Mouse (Mus musculus) urinary bladder, postnatal 14 days (tissue): ENCODE results near the gene Farp1.

ENCODE experiments used
- DNase-seq: peaks from one replicate; pipeline ENCODE4 v3.0.0; 2021; ENCODE audit warnings: low spot score

Gene Farp1

DNA sequence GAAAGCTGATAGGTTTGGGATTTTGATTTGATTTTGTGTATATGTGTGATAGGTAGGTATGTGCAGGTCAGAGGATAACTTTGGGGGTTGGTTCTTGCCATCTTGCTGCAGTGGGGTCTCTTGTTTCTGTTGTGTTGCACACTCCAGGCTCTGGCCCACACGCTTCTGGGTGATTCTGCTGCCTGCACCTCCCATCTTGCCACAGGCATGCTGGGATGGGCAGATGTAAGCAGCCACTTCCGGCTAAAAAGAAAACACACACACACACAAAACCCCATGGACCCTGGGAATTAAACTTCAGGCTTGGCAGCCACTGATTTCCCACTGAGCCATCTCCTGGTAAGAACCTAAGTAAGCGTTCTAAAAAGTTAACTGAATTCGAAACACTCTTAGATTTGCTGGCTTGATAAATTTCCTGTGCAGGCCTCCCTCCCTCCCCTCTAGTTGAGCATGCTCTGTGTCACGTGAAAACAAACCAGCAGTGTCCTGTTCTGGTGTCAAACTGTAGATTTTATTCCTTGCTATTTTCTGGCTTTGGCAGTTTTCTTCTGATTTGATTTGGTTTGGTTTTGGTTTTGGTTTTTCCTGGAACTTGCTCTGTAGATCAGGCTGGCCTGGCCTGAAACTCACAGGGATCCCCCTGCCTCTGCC, 226.4 kb downstream of the Farp1 start:
- no peak for DNase-seq

DNA sequence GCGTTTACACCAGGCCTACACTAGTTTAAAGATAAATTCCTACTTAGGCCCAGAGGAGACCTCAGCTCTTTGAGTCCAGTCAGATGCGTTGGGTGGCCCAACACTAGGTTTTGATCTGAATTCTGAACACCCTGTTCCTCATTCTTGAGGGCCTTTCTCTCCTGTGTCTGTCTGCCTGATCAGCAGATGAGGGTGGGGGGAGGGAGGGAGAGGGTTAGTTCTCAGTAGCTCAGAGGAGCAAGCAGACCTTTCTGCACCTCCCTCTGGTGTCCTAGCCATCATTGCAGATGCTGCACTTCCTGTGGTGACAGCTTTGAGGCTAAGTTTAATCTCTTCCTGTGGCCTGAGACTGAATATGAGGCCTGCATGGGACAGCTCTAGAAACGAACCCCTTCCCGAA, 227.6 kb downstream of the Farp1 start:
- DNase-seq, result no peak

GRCm38 (mm10) chr14:121263912-121264311, 228.9 kb downstream of the Farp1 start:
- no peak for DNase-seq

- no peak for DNase-seq
These were observed 229.5 kb downstream of the Farp1 start for GRCm38 (mm10) chr14:121264453-121264852.

DNA sequence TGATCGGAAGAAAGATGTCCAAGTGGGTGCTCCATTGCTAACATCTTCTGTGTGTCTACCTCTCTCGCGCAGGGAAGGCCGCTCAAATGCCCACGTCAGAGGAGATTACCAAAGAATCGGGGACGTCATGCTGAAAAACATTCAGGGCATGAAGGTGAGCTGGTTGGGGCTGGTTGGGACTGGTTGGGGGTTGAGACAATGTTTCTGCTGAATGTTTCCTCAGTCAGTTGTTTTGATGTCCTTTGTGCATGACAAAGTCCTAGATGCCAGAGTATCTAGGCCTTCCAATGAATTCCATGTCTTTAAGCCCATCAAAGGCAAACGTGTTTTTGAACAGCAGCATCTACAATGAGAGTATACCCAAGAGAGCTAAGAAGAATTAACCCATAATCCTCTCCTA, 232.8 kb downstream of the Farp1 start:
- no peak for DNase-seq

DNA sequence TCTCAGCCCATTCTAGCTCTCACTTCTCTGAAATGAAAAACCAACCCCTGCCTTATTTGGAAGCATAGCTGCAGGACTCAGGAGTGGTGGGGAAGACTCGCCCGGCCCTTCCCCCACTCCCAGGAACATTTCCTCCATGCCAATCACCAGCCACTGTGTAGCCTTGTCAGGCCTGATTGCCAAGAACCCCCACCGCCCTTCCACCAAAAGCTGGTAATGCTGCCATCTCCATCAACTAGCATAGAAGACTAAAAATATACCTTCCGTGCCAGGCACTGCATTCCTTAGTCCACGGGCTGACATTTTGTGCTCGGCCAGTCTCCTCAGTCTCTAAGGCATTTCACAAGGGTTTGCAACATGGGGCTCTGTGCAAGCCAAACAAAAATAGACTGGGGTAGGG, 235.5 kb downstream of the Farp1 start:
- DNase-seq, result no peak

DNA sequence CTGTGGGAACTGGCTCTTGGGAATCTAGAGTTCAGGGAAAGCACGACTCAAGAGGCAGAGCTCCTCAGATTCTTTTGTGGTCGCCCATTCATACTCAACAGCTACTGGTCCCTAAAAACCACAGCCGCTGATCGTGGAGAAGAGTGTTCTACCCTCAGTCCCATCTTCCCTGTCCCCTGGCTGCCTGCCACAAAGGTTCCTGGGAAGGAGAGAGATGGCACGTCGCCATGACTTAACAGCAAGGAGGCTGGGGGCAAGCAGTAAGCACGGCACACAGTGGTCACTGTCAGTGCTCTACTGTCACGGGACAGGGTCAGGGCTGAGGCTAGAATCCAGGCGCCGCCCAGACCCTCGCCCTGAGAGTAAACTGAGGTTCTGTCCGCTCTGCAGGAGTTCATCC, 240.0 kb downstream of the Farp1 start:
- no peak for DNase-seq

DNA sequence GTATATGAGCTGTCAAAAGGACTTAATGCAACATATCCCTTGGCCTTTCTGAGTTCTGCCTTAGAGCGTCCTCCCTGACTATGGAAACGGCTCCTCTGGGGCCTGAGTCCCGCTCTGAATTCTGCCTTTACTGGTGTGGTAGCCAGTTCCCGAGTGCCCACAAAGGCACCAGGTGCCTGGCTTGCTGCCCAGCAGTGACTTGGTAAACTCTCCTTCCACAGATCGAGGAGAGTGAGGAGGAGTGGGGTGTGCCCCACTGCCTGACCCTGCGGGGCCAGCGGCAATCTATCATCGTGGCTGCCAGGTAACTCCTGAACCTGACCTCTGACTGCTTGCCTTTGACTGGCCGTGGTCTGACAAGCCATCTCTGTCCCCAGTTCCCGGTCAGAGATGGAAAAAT, 241.0 kb downstream of the Farp1 start:
- DNase-seq, result no peak

DNA sequence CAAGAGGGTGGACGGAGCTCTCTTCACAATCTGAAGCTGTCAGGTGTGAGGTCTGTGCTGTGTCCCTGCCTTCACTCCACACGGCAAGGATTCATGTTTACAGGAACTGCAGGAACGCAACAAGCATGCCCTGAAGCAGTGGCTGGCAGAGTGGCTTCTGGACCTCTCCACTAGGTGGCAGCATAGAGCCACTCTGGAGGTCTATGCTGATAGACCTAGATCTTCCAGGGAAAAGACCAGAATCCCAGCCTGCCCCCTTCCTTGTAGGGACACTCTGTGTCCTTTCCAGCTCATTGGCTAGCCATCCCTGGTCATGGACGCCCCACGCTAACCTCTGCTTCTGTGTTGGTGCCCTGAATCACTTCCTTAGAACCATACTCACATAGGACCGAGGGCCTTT, 244.1 kb downstream of the Farp1 start:
- DNase-seq, result peak; percentile 88

GRCm38 (mm10) chr14:121280601-121281335, 245.8 kb downstream of the Farp1 start:
- peak; percentile 47 for DNase-seq

- no peak for DNase-seq
These were observed 246.3 kb downstream of the Farp1 start for GRCm38 (mm10) chr14:121281336-121281710.

DNA sequence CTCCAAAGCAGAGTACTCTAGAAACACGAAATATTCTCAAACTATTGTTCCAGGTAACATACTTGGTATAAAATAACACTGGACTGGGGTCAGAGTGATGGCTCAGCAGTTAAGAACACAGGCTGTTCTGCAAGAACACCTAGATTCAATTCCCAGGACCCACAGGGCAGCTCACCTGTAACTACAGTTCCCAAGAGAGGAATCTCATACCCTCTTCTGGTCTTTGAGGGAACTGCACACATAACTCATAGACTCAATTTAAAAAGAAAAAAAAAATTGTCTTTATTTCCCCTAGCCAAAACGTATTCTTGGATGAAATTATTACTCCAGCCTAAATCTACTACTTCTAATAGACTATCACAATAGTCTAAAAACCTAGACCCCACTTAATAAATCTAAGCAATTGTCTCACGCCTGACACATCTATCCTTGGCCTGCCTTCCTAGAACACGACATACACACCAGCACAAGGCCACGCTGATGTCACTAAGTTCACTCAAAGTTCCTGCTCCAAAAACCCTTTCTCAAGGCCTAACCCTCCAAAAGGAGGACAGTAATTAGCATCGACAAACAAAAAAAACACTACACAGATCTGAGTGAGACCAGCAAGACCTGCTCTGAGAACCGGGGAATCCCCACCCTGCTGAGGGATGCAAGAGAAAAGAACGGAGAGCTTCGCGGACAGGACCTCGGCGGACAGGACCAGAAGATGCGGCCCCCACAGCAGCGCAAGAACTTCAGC, 250.6 kb downstream of the Farp1 start:
- no peak for DNase-seq

GRCm38 (mm10) chr14:121291881-121292280, 256.9 kb downstream of the Farp1 start:
- DNase-seq, result no peak

DNA sequence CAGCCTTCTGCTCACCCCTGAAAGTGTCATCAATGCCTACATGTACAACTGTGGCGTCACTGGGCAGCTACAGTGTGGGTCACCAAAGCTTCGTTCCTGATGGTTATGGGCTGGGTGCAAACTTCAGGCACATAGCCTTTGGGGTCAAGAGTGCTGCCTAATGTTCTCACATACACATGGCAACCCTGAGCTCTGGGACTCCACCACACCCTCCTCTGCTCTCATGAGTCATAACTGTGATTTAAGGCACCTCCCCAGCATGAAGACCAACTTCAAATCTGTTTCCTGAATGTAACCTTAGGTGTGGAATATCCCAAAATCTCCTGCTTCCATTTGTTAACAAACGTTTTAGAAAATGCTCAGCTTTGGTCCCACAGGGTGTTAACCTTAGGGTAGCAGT, 257.4 kb downstream of the Farp1 start:
- DNase-seq, result no peak

DNA sequence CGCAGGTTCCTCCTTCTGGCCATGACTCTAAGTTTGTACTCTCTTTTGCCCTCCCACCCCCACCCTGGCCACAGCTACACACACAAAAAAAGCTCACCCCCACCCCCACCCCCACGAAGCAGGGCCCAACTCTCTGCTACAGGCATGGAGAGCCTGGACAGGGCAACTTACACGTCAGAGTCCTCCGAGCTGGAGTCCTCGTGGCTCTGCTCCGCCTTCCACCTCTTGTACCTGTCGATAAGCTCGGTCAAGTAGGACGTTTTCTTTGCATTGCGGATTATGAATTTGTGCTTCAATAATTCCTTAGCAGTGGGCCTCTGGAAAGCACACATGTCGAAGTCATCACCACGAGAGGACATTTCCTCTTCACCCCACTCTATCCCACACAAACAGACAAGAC, 259.5 kb downstream of the Farp1 start:
- no peak for DNase-seq

- no peak for DNase-seq
These were observed 262.1 kb downstream of the Farp1 start for GRCm38 (mm10) chr14:121297103-121297502.

DNA sequence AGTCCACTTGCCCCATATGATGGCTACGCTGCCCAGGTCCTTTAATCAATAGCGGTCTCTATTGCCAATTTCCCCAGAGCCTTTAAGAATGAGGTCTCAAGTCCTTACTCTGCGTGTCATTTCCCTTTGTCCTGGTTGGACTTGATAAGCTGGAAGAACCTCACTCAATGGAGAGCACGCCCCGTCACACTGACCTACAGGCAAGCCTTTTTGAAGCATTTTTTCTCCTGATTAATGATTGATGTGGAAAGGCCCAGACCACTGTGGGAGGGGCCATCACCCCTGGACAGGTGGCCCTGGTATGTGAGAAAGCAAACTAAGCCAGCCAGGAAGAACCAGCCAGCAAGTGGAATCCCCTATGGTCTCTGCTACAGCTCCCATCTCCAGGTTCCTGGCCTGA, 263.5 kb downstream of the Farp1 start:
- DNase-seq, result no peak

- DNase-seq, result no peak
These were observed 264.1 kb downstream of the Farp1 start for GRCm38 (mm10) chr14:121299093-121299492.

DNA sequence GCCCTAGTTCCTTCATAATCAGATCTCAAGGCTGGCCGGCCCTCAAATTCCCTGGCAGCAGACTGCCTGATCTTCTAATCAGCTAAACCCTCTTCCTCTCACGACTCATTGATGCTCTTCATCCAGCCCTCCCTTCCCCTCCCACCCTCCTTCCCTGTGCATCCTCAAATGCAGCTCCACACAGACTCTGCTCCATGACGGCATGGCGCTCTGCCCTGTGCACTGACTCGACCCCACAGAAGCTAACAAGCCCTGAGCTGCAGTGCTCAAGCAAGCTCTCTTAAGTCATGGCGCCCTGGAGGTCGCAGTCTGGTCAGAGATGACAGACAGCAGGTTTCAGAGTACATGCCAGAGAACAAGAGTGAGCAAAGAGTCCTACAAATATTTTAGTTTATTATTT, 269.5 kb downstream of the Farp1 start:
- DNase-seq, result no peak

- DNase-seq, result no peak
These were observed 270.5 kb downstream of the Farp1 start for GRCm38 (mm10) chr14:121305316-121306064.

- DNase-seq, result no peak
These were observed 274.9 kb downstream of the Farp1 start for GRCm38 (mm10) chr14:121309909-121310308.

GRCm38 (mm10) chr14:121310325-121311080, 275.5 kb downstream of the Farp1 start:
- DNase-seq, result no peak
